ENCODE assay signal across 19 mouse cellular contexts in genomic region chr7:115566818-115567217, GRCm38 (mm10).
"Had no signal": no experiment of that assay in that cellular context is flagged by ENCODE, and none has a peak within 500 bp of the region (broad histone marks: within the 10 kb centered on the region; RNA-seq: fewer than 3 reads in every experiment).

No protein-coding gene starts in this region.

- H3K36me3 ChIP-seq: limb, embryonic 13.5 days; lung, embryonic 15.5 days; midbrain, embryonic 12.5 days; midbrain, embryonic 15.5 days; neural tube, embryonic 13.5 days; stomach, embryonic 15.5 days had no signal

- H3K4me3 ChIP-seq: left cerebral cortex, adult 2 months; limb, embryonic 13.5 days; lung, embryonic 15.5 days; midbrain, embryonic 12.5 days; midbrain, embryonic 15.5 days; myocyte; neural tube, embryonic 13.5 days; stomach, embryonic 15.5 days had no signal

- ATAC-seq: intestine, postnatal 0 days; midbrain, embryonic 15.5 days had no signal

- H3K4me2 ChIP-seq: limb, embryonic 13.5 days; lung, embryonic 15.5 days; midbrain, embryonic 12.5 days; midbrain, embryonic 15.5 days; neural tube, embryonic 13.5 days; stomach, embryonic 15.5 days had no signal

- DNase-seq: kidney, adult 2 months; kidney, postnatal 10 days; kidney, postnatal 36 days; layer of hippocampus, postnatal 36 days; lung, adult 18-20 months; lung, postnatal 10 days; lung, postnatal 36 days; retina, postnatal 1 day; right cerebral cortex, postnatal 4 days; thymus, postnatal 25 days had no signal

- H3K9me3 ChIP-seq: limb, embryonic 13.5 days; lung, embryonic 15.5 days; midbrain, embryonic 12.5 days; midbrain, embryonic 15.5 days; neural tube, embryonic 13.5 days; stomach, embryonic 15.5 days had no signal

- H3K9ac ChIP-seq: limb, embryonic 13.5 days; lung, embryonic 15.5 days; midbrain, embryonic 12.5 days; midbrain, embryonic 15.5 days; neural tube, embryonic 13.5 days; stomach, embryonic 15.5 days had no signal

- H3K27me3 ChIP-seq: limb, embryonic 13.5 days; lung, embryonic 15.5 days; midbrain, embryonic 12.5 days; midbrain, embryonic 15.5 days; neural tube, embryonic 13.5 days; stomach, embryonic 15.5 days had no signal

- H3K27ac ChIP-seq: left cerebral cortex, adult 2 months; limb, embryonic 13.5 days; lung, embryonic 15.5 days; midbrain, embryonic 12.5 days; midbrain, embryonic 15.5 days; neural tube, embryonic 13.5 days; stomach, embryonic 15.5 days had no signal
